Mouse (Mus musculus): ENCODE data around the gene Rccd1.

Gene Rccd1

GRCm38 (mm10) chr7:80324043-80324815 lies at the start of gene Rccd1:
TSS of gene Rccd1 (minus strand) at chr7:80324454.
- POLR2A ChIA-PET: interaction anchor here (0.5 to 7.5 kb wide), 170 partner anchors 8 to 1533 kb away, joined by 3 to 86 read pairs (median 4); partner anchors contain the start of genes Cib1 (in 3 of the 4), Gdpgp1 (in 3 of the 4), Hddc3 (in 3 of the 4) and Idh2 (in 3 of the 4)
- CTCF ChIA-PET: interaction anchor here (0.5 to 2.5 kb wide), 24 partner anchors 8 to 1224 kb away, joined by 3 to 17 read pairs (median 5); partner anchors contain the start of genes Hddc3 (in 3 of the 4) and Man2a2 (in 1 of the 4)

GRCm38 (mm10) chr7:80373850-80374249 lies 49.6 kb upstream of the Rccd1 start:
- ChIA-PET POLR2A (interaction anchor here in 2 of 4 experiments (0.9 to 1.2 kb wide), 3 partner anchors 9 to 233 kb away, joined by 3 read pairs; no protein-coding TSS in a partner anchor), CTCF (interaction anchor here in 2 of 4 experiments (0.6 to 1.4 kb wide), 2 partner anchors 9 to 413 kb away, joined by 3 to 7 read pairs; no protein-coding TSS in a partner anchor)

GRCm38 (mm10) chr7:80373352-80373751 lies 49.1 kb upstream of the Rccd1 start:
- CTCF ChIA-PET: interaction anchor here in 2 of 4 experiments (0.6 to 1.1 kb wide), 2 partner anchors 8 to 1176 kb away, joined by 4 to 5 read pairs; no protein-coding TSS in a partner anchor
- POLR2A ChIA-PET: interaction anchor here in 2 of 4 experiments (0.8 to 1.2 kb wide), 3 partner anchors 10 to 528 kb away, joined by 3 to 4 read pairs (median 3); no protein-coding TSS in a partner anchor

- ChIA-PET CTCF (interaction anchor here in 3 of 4 experiments (0.6 to 1.2 kb wide), 11 partner anchors 9 to 1177 kb away, joined by 3 to 17 read pairs (median 5); partner anchors contain the start of gene Hddc3 (in 1 of the 3)), POLR2A (interaction anchor here (0.7 to 1.2 kb wide), 6 partner anchors 10 to 744 kb away, joined by 3 to 5 read pairs (median 4); no protein-coding TSS in a partner anchor)
Measured at GRCm38 (mm10) chr7:80372667-80373066, 48.4 kb upstream of the Rccd1 start.

GRCm38 (mm10) chr7:80372166-80372565 lies 47.9 kb upstream of the Rccd1 start:
- POLR2A ChIA-PET: interaction anchor here in 3 of 4 experiments (0.5 to 1.2 kb wide), 11 partner anchors 11 to 745 kb away, joined by 3 to 7 read pairs (median 3); partner anchors contain the start of gene Rccd1 (in 1 of the 3)
- CTCF ChIA-PET: interaction anchor here in 2 of 4 experiments (0.6 to 1.2 kb wide), 16 partner anchors 8 to 348 kb away, joined by 3 to 17 read pairs (median 4); partner anchors contain the start of gene Hddc3 (in 1 of the 2)

GRCm38 (mm10) chr7:80371041-80371751 lies 46.9 kb upstream of the Rccd1 start, which contains the start of gene Man2a2:
TSS of gene Man2a2 (minus strand) at chr7:80371375.
- CTCF ChIA-PET: interaction anchor here (0.6 to 1.7 kb wide), 28 partner anchors 8 to 370 kb away, joined by 3 to 10 read pairs (median 4); partner anchors contain the start of genes Hddc3 (in 4 of the 4), Rccd1 (in 1 of the 4) and Unc45a (in 1 of the 4)
- POLR2A ChIA-PET: interaction anchor here in 3 of 4 experiments (0.6 to 3.8 kb wide), 41 partner anchors 9 to 489 kb away, joined by 3 to 31 read pairs (median 4); partner anchors contain the start of genes Hddc3 (in 3 of the 3), Rccd1 (in 2 of the 3), Cib1 (in 1 of the 3) and Gdpgp1 (in 1 of the 3)

GRCm38 (mm10) chr7:80370649-80371040 lies 46.4 kb upstream of the Rccd1 start:
- POLR2A ChIA-PET: interaction anchor here in 3 of 4 experiments (0.6 to 3.8 kb wide), 41 partner anchors 9 to 490 kb away, joined by 3 to 31 read pairs (median 4); partner anchors contain the start of genes Hddc3 (in 3 of the 3), Rccd1 (in 2 of the 3), Cib1 (in 1 of the 3) and Gdpgp1 (in 1 of the 3)

GRCm38 (mm10) chr7:80369967-80370431 lies 45.7 kb upstream of the Rccd1 start:
- ChIA-PET CTCF (interaction anchor here (0.7 to 2.4 kb wide), 26 partner anchors 9 to 371 kb away, joined by 3 to 10 read pairs (median 4); partner anchors contain the start of genes Hddc3 (in 4 of the 4), Rccd1 (in 1 of the 4) and Unc45a (in 1 of the 4)), POLR2A (interaction anchor here in 3 of 4 experiments (0.6 to 3.8 kb wide), 38 partner anchors 7 to 491 kb away, joined by 3 to 31 read pairs (median 4); partner anchors contain the start of genes Hddc3 (in 2 of the 3), Rccd1 (in 2 of the 3), Cib1 (in 1 of the 3) and Gdpgp1 (in 1 of the 3))

More at GRCm38 (mm10) chr7:80370649-80371040, 46.4 kb upstream of the Rccd1 start:
- CTCF ChIA-PET: interaction anchor here (0.6 to 1.7 kb wide), 27 partner anchors 9 to 370 kb away, joined by 3 to 10 read pairs (median 4); partner anchors contain the start of genes Hddc3 (in 4 of the 4), Unc45a (in 2 of the 4) and Rccd1 (in 1 of the 4)

- CTCF ChIA-PET: interaction anchor here (0.6 to 2.4 kb wide), 11 partner anchors 8 to 215 kb away, joined by 3 to 11 read pairs (median 6); partner anchors contain the start of gene Hddc3 (in 2 of the 4)
- POLR2A ChIA-PET: interaction anchor here in 3 of 4 experiments (0.6 to 3.8 kb wide), 21 partner anchors 8 to 816 kb away, joined by 3 to 31 read pairs (median 5); partner anchors contain the start of genes Rccd1 (in 2 of the 3), Blm (in 1 of the 3), Cib1 (in 1 of the 3) and Gdpgp1 (in 1 of the 3)
Measured at GRCm38 (mm10) chr7:80369461-80369860, 45.2 kb upstream of the Rccd1 start.

- POLR2A ChIA-PET: interaction anchor here in 3 of 4 experiments (0.7 to 3.8 kb wide), 19 partner anchors 9 to 816 kb away, joined by 3 to 31 read pairs (median 5); partner anchors contain the start of genes Blm (in 1 of the 3), Hddc3 (in 1 of the 3), Idh2 (in 1 of the 3) and Rccd1 (in 1 of the 3)
- CTCF ChIA-PET: interaction anchor here (0.5 to 2.4 kb wide), 16 partner anchors 9 to 238 kb away, joined by 3 to 11 read pairs (median 6); partner anchors contain the start of gene Hddc3 (in 2 of the 4)
Measured at GRCm38 (mm10) chr7:80368635-80369421, 44.6 kb upstream of the Rccd1 start.

- ChIA-PET POLR2A (interaction anchor here in 2 of 4 experiments (0.9 to 3.8 kb wide), 11 partner anchors 9 to 237 kb away, joined by 3 to 31 read pairs (median 5); partner anchors contain the start of genes Hddc3 (in 1 of the 2) and Rccd1 (in 1 of the 2)), CTCF (interaction anchor here in 3 of 4 experiments (1.1 to 2.4 kb wide), 9 partner anchors 9 to 228 kb away, joined by 3 to 11 read pairs (median 5); partner anchors contain the start of genes Hddc3 (in 2 of the 3) and Unc45a (in 1 of the 3))
Measured at GRCm38 (mm10) chr7:80368009-80368408, 43.8 kb upstream of the Rccd1 start.

- ChIA-PET POLR2A (interaction anchor here in 2 of 4 experiments (1.0 to 3.3 kb wide), 6 partner anchors 9 to 168 kb away, joined by 3 to 11 read pairs (median 4); partner anchors contain the start of genes Blm (in 1 of the 2) and Rccd1 (in 1 of the 2)), CTCF (interaction anchor here in 3 of 4 experiments (1.1 to 2.4 kb wide), 6 partner anchors 10 to 227 kb away, joined by 3 to 11 read pairs (median 6); partner anchors contain the start of genes Hddc3 (in 1 of the 3) and Unc45a (in 1 of the 3))
Measured at GRCm38 (mm10) chr7:80367232-80367631, 43.0 kb upstream of the Rccd1 start.

GRCm38 (mm10) chr7:80365759-80366158 lies 41.5 kb upstream of the Rccd1 start:
- ChIA-PET POLR2A (interaction anchor here in 1 of 4 experiments (1.0 to 1.8 kb wide), 4 partner anchors 21 to 468 kb away, joined by 3 to 5 read pairs (median 3); partner anchors contain the start of gene Blm), CTCF (interaction anchor here in 2 of 4 experiments (1.0 to 1.8 kb wide), 2 partner anchors 12 kb away, joined by 5 to 11 read pairs; no protein-coding TSS in a partner anchor)

GRCm38 (mm10) chr7:80360435-80360834 lies 36.2 kb upstream of the Rccd1 start:
- ChIA-PET POLR2A (interaction anchor here in 3 of 4 experiments (0.7 to 1.5 kb wide), 6 partner anchors 10 to 206 kb away, joined by 3 to 4 read pairs (median 3); partner anchors contain the start of gene Man2a2 (in 1 of the 3)), CTCF (interaction anchor here in 2 of 4 experiments (0.6 to 1.4 kb wide), 3 partner anchors 12 to 64 kb away, joined by 3 to 5 read pairs (median 3); no protein-coding TSS in a partner anchor)

- CTCF ChIA-PET: interaction anchor here in 3 of 4 experiments (0.9 to 2.1 kb wide), 3 partner anchors 15 kb away, joined by 3 to 9 read pairs (median 3); partner anchors contain the start of gene Hddc3 (in 3 of the 3)
- POLR2A ChIA-PET: interaction anchor here in 3 of 4 experiments (0.9 to 2.3 kb wide), 7 partner anchors 9 to 205 kb away, joined by 3 to 9 read pairs (median 4); partner anchors contain the start of gene Hddc3 (in 2 of the 3)
Measured at GRCm38 (mm10) chr7:80358039-80358438, 33.8 kb upstream of the Rccd1 start.

All from embryonic stem cell, embryonic (primary cell).